Mouse (Mus musculus): ENCODE results near the gene Taok1.

Gene Taok1

DNA sequence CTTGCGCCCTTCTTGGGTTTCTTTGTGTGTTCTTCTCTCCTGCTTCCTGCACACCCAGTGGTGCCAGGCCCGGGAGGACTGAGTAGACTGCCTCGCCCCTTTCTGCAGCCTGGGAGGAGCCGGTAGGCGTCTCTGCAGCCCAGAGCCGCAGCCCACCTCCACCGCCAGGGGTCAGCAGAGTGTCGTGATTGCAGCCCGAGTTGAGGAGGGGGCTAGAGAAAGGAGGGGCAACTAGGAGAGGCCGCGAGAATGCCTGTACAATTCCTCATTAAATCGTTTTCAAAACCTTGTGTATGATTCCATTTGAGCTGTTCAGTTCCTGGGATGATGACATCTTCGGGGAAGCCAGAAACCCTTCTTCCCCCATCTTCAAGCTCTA lies 116.5 kb downstream of the Taok1 start:
- DNase-seq = peak; percentile 89

DNA sequence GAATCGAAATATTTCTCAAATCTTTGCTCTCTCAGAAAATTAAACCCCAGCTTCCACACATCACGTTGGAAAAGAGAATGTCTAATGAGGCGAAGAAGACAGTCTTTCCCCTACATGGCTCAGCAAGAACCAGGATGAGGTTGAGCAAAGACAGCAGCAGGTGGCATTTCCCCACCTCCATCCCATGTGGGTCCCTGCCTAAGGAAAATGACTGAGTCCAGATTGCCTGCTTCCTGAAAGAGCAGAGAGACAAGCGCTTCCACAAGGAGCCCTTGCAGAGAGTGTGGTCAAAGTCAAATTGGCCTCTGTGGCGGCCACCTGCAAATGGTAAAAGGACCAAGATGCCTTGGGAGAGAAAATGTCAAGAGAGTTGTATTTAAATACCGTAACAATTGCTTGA lies 117.2 kb downstream of the Taok1 start:
- DNase-seq = no peak

GRCm38 (mm10) chr11:77489591-77490235 lies 117.9 kb downstream of the Taok1 start, which contains the start of gene Ankrd13b:
Gene Ankrd13b, minus strand, starts transcription at chr11:77489678.
- DNase-seq = peak; percentile 85

- DNase-seq = no peak
These were observed 118.6 kb downstream of the Taok1 start for GRCm38 (mm10) chr11:77488771-77489581.

GRCm38 (mm10) chr11:77486798-77487197 lies 120.8 kb downstream of the Taok1 start:
- no peak for DNase-seq

DNA sequence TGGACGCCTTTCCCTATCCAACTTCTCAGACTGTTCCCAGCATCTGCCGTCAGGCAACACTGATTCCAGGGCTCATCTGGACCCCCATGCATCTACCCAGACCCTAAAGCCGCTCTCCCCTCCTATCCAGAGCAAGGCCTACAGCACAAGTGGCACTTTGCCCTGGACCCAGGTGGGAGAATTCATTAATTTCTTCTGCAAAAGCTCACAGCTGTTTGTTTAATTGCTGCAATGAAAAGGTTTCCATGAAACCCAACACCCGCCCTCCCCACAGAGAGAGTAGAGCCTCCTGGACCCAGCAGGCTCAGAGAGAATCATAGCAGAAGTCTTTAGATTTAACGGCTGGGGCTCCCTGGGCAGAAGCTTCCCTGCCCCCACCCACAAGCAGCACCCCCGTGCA lies 122.4 kb downstream of the Taok1 start:
- no peak for DNase-seq

GRCm38 (mm10) chr11:77483510-77484255 lies 123.9 kb downstream of the Taok1 start:
- no peak for DNase-seq

DNA sequence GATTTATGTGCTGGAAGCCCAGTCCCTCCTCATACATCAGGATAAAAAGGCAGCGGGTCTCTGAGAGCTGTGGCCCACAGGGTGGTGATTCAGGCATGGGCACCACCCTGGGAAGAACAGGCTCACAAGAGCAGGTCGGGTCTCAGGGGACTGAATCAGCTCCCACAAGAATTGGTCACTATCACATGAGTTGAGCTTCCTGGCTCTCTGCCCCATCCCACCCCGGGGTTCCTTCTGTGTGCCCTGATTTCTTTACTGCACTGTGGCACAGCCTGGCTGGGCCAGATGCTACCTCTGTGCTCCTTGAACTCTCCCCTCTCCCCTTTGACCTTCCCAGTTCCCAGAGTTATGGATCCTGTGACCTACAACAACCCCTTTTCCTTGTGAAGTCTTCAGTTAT lies 124.6 kb downstream of the Taok1 start:
- no peak for DNase-seq
